Mouse (Mus musculus) limb, embryonic 12.5 days (tissue): ENCODE measurements around the gene Nid2. TPM values are rescaled to one million over a fixed set of nuclear protein-coding genes. Genes with fewer than 3 reads are reported as not detected.

Experiments used
- polyA plus RNA-seq: library from polyadenylated mRNA; unstranded; fragments of >200 nt; fragmentation: Nextera tagmentation; extraction: Ambion mirVana; gene quantifications from 2 replicates; pipeline ENCODE4 v1.2.1, GENCODE M21; 2016

Nid2 gene
- polyA plus RNA-seq, 1 experiment from 2014 or later: 87.1 TPM

Other genes with a start within 250 kb of the Nid2 start
- not detected in 2 replicates for gene Gm2244, start 201.3 kb upstream of the Nid2 start, polyA plus RNA-seq
- 2.3 and 3.2 TPM in 2 replicates for gene Gm2237, start 166.1 kb upstream of the Nid2 start, polyA plus RNA-seq
- not detected in 2 replicates for gene Gm5458, start 148.7 kb upstream of the Nid2 start, polyA plus RNA-seq
- gene Rtraf, start 72.6 kb downstream of the Nid2 start, polyA plus RNA-seq: 244 TPM in 2 replicates
- 55.0 and 60.9 TPM in 2 replicates for gene Gng2, start 226.4 kb downstream of the Nid2 start, polyA plus RNA-seq